Mouse (Mus musculus) hindbrain, embryonic 11.5 days (tissue): ENCODE measurements around the gene Cntnap5c. TPM values are rescaled to one million over a fixed set of nuclear protein-coding genes. Genes with fewer than 3 reads are reported as not detected.

Experiments used
- ATAC-seq: fragments of 200-750 bp; cut with Nextera tagmentation; 2 replicates; pipeline ENCODE4 v1.8.0; 2017; ENCODE audit warnings: mild to moderate bottlenecking, moderate TSS enrichment, moderate library complexity; ENCODE audit not compliant: low FRiP score
- DNase-seq: peaks from one replicate; pipeline ENCODE4 v3.0.0-alpha.2; 2015; ENCODE audit warnings: low spot score
- H3K27ac ChIP-seq: fragments of 300-500 bp; sonication (generic); 2 replicates; pipeline ENCODE4 v1.5.1; 2014; ENCODE audit warnings: mild to moderate bottlenecking, low read depth, low read length
- H3K27me3 ChIP-seq: fragments of 300-500 bp; sonication (generic); 2 replicates; pipeline ENCODE4 v1.6.1; 2014; ENCODE audit warnings: mild to moderate bottlenecking, low read length, moderate library complexity, mixed read lengths; ENCODE audit not compliant: control insufficient read depth, insufficient read depth
- H3K36me3 ChIP-seq: fragments of 300-500 bp; sonication (generic); 2 replicates; pipeline ENCODE4 v1.6.1; 2014; ENCODE audit warnings: mild to moderate bottlenecking, low read length, moderate library complexity, mixed read lengths; ENCODE audit not compliant: control insufficient read depth, insufficient read depth
- H3K4me1 ChIP-seq: fragments of 300-500 bp; sonication (generic); replicated peaks from 2 replicates; pipeline ENCODE4 v1.6.1; 2014; ENCODE audit warnings: low read length, mixed read lengths; ENCODE audit not compliant: control insufficient read depth, insufficient read depth
- H3K4me2 ChIP-seq: fragments of 300-500 bp; sonication (generic); replicated peaks from 2 replicates; pipeline ENCODE4 v1.6.1; 2014; ENCODE audit warnings: mild to moderate bottlenecking, low read depth, low read length
- H3K4me3 ChIP-seq: fragments of 300-500 bp; sonication (generic); 2 replicates; pipeline ENCODE4 v1.5.1; 2014; ENCODE audit warnings: low read depth, low read length
- H3K9ac ChIP-seq: fragments of 300-500 bp; sonication (generic); 2 replicates; pipeline ENCODE4 v1.6.1; 2014; ENCODE audit warnings: low read depth, low read length
- H3K9me3 ChIP-seq: fragments of 300-500 bp; sonication (generic); 2 replicates; pipeline ENCODE4 v1.6.1; 2016; ENCODE audit warnings: low read length; ENCODE audit not compliant: control insufficient read depth
- WGBS: fragments of 180-500 bp; shearing (Covaris S2); extraction: QIAGEN DNeasy Blood & Tissue Kit; methylation state at CpG from one replicate; pipeline ENCODE4 v1.1.7; 2014; 5-methylcytosine and 5-hydroxymethylcytosine counted together
- polyA plus RNA-seq: library from polyadenylated mRNA; unstranded; fragments of >200 nt; fragmentation: Nextera tagmentation; extraction: Ambion mirVana; gene quantifications from 2 replicates; pipeline ENCODE4 v1.2.1, GENCODE M21; 2014

Cntnap5c gene
- polyA plus RNA-seq, 1 experiment from 2014 or later = not detected

- H3K36me3 ChIP-seq = no peaks in the 10 kb centered on the region
- H3K4me3 ChIP-seq = no peak overlapping the region
- DNase-seq (no peak), ATAC-seq (no peak)
- no peak overlapping the region for H3K4me2 ChIP-seq
- no peak overlapping the region for H3K9ac ChIP-seq
- no peaks in the 10 kb centered on the region for H3K4me1 ChIP-seq
- no peaks in the 10 kb centered on the region for H3K27me3 ChIP-seq
- H3K9me3 ChIP-seq = no peaks in the 10 kb centered on the region
- no peak overlapping the region for H3K27ac ChIP-seq
- 91% methylated on average over 1 of the region's 1 CpGs for WGBS
Observed at GRCm38 (mm10) chr17:58082676-58083075, 313.3 kb downstream of the Cntnap5c start.

GRCm38 (mm10) chr17:58104505-58104904 is 335.1 kb downstream of the Cntnap5c start:
- peak; percentile 1 for DNase-seq
- Histone ChIP-seq H3K36me3 (no peaks in the 10 kb centered on the region), H3K27me3 (no peaks in the 10 kb centered on the region), H3K4me2 (no peak overlapping the region), H3K4me1 (no peaks in the 10 kb centered on the region), H3K9me3 (no peaks in the 10 kb centered on the region), H3K4me3 (no peak overlapping the region), H3K27ac (no peak overlapping the region), H3K9ac (no peak overlapping the region)
- peak; percentile 40; the same call in 1 of the 2 replicates for ATAC-seq
- 64% methylated on average over 2 of the region's 2 CpGs for WGBS

GRCm38 (mm10) chr17:58107901-58108300 is 338.5 kb downstream of the Cntnap5c start:
- no peaks in the 10 kb centered on the region for H3K9me3 ChIP-seq
- DNase-seq (no peak), ATAC-seq (no peak)
- H3K36me3 ChIP-seq = no peaks in the 10 kb centered on the region
- no peak overlapping the region for H3K9ac ChIP-seq
- no peaks in the 10 kb centered on the region for H3K4me1 ChIP-seq
- no peak overlapping the region for H3K4me2 ChIP-seq
- WGBS = 81% methylated on average over 3 of the region's 3 CpGs
- H3K27ac ChIP-seq = no peak overlapping the region
- no peaks in the 10 kb centered on the region for H3K27me3 ChIP-seq
- no peak overlapping the region for H3K4me3 ChIP-seq

- H3K4me3 ChIP-seq = no peak overlapping the region
- no peak overlapping the region for H3K9ac ChIP-seq
- ATAC-seq = no peak
- H3K27ac ChIP-seq = no peak overlapping the region
- 78% methylated on average over 1 of the region's 1 CpGs for WGBS
- no peaks in the 10 kb centered on the region for H3K27me3 ChIP-seq
- H3K4me2 ChIP-seq = no peak overlapping the region
- no peak for DNase-seq
- H3K4me1 ChIP-seq = no peaks in the 10 kb centered on the region
- H3K9me3 ChIP-seq = no peaks in the 10 kb centered on the region
- H3K36me3 ChIP-seq = no peaks in the 10 kb centered on the region
Observed at GRCm38 (mm10) chr17:58108335-58108734, 339.0 kb downstream of the Cntnap5c start.

- Histone ChIP-seq H3K4me2 (no peak overlapping the region), H3K36me3 (no peaks in the 10 kb centered on the region), H3K9ac (no peak overlapping the region), H3K9me3 (no peaks in the 10 kb centered on the region), H3K4me3 (no peak overlapping the region), H3K27ac (no peak overlapping the region), H3K27me3 (no peaks in the 10 kb centered on the region), H3K4me1 (no peaks in the 10 kb centered on the region)
- 90% methylated on average over 1 of the region's 1 CpGs for WGBS
- ATAC-seq (no peak), DNase-seq (no peak)
Observed at GRCm38 (mm10) chr17:58187171-58187570, 417.8 kb downstream of the Cntnap5c start.

GRCm38 (mm10) chr17:58201148-58201547 is 431.8 kb downstream of the Cntnap5c start:
- WGBS = 90% methylated on average over 2 of the region's 2 CpGs
- Histone ChIP-seq H3K4me1 (no peaks in the 10 kb centered on the region), H3K4me3 (no peak overlapping the region), H3K9ac (no peak overlapping the region), H3K27ac (no peak overlapping the region), H3K27me3 (no peaks in the 10 kb centered on the region), H3K36me3 (no peaks in the 10 kb centered on the region), H3K4me2 (no peak overlapping the region), H3K9me3 (no peaks in the 10 kb centered on the region)
- no peak for DNase-seq
- no peak for ATAC-seq

- Histone ChIP-seq H3K9ac (no peak overlapping the region), H3K4me2 (no peak overlapping the region), H3K4me3 (no peak overlapping the region), H3K27me3 (no peaks in the 10 kb centered on the region), H3K36me3 (no peaks in the 10 kb centered on the region), H3K4me1 (no peaks in the 10 kb centered on the region), H3K27ac (no peak overlapping the region), H3K9me3 (no peaks in the 10 kb centered on the region)
- no peak for DNase-seq
- no peak for ATAC-seq
- WGBS = 81% methylated on average over 2 of the region's 2 CpGs
Observed at GRCm38 (mm10) chr17:58268058-58268457, 498.7 kb downstream of the Cntnap5c start.

- H3K9ac ChIP-seq = no peak overlapping the region
- no peak for DNase-seq
- H3K4me2 ChIP-seq = no peak overlapping the region
- no peak overlapping the region for H3K4me3 ChIP-seq
- no peak for ATAC-seq
- H3K36me3 ChIP-seq = no peaks in the 10 kb centered on the region
- H3K27ac ChIP-seq = no peak overlapping the region
- 87% methylated on average over 6 of the region's 6 CpGs for WGBS
- H3K4me1 ChIP-seq = no peaks in the 10 kb centered on the region
- H3K27me3 ChIP-seq = no peaks in the 10 kb centered on the region
- no peaks in the 10 kb centered on the region for H3K9me3 ChIP-seq
Observed at GRCm38 (mm10) chr17:58351310-58351709, 581.9 kb downstream of the Cntnap5c start.

GRCm38 (mm10) chr17:58356224-58356623 is 586.9 kb downstream of the Cntnap5c start:
- H3K4me1 ChIP-seq = no peaks in the 10 kb centered on the region
- H3K4me2 ChIP-seq = no peak overlapping the region
- H3K27ac ChIP-seq = no peak overlapping the region
- H3K4me3 ChIP-seq = no peak overlapping the region
- ATAC-seq (no peak), DNase-seq (no peak)
- H3K27me3 ChIP-seq = no peaks in the 10 kb centered on the region
- H3K9me3 ChIP-seq = no peaks in the 10 kb centered on the region
- WGBS = 60% methylated on average over 2 of the region's 2 CpGs
- no peak overlapping the region for H3K9ac ChIP-seq
- no peaks in the 10 kb centered on the region for H3K36me3 ChIP-seq
